Mouse (Mus musculus) MEL (cell line): ENCODE data around the gene Akap5.
A peak's percentile ranks its signal among the peaks of the same experiment; 100 is the strongest.

Source experiments
- CHD2 ChIP-seq: IDR thresholded peaks from 2 replicates; pipeline ENCODE4 v1.6.1; 2011; ENCODE audit warnings: low read length, improper control_type of control experiment
- CTCF ChIP-seq, 3 experiments: IDR thresholded peaks in 2 of 3; conservative IDR thresholded peaks in 1 of 3; 2 replicates each; pipeline ENCODE4 v1.5.1; 2011 to 2012; ENCODE audit warnings: low read length in 3 of 3, low read depth in 2 of 3, mild to moderate bottlenecking in 2 of 3, improper control_type of control experiment in 1 of 3, inconsistent platforms in 1 of 3, mixed read lengths in 1 of 3, moderate library complexity in 1 of 3; ENCODE audit not compliant: control insufficient read depth in 1 of 3, insufficient read depth in 1 of 3, poor library complexity in 1 of 3, severe bottlenecking in 1 of 3
- ETS1 ChIP-seq: IDR thresholded peaks from 2 replicates; pipeline ENCODE4 v1.6.1; 2012; ENCODE audit warnings: low read depth, mild to moderate bottlenecking, inconsistent platforms, low read length, improper control_type of control experiment, moderate library complexity
- GATA1 ChIP-seq: IDR thresholded peaks from 2 replicates; pipeline ENCODE4 v1.6.1; 2011; ENCODE audit warnings: low read depth, low read length, improper control_type of control experiment
- MAX ChIP-seq: IDR thresholded peaks from 2 replicates; pipeline ENCODE4 v1.6.1; 2011; ENCODE audit warnings: low read length, improper control_type of control experiment
- MEF2A ChIP-seq: IDR thresholded peaks from 2 replicates; pipeline ENCODE4 v1.6.1; 2014; ENCODE audit warnings: low read depth, mild to moderate bottlenecking, inconsistent platforms, low read length, improper control_type of control experiment; ENCODE audit not compliant: poor library complexity, insufficient replicate concordance, severe bottlenecking; ENCODE audit errors: extremely low read depth
- MYC ChIP-seq: IDR thresholded peaks from 2 replicates; pipeline ENCODE4 v1.6.1; 2011; ENCODE audit warnings: low read depth, mild to moderate bottlenecking, low read length, improper control_type of control experiment, moderate library complexity
- POLR2A ChIP-seq, 2 experiments: IDR thresholded peaks; 2 replicates each; pipeline ENCODE4 v1.6.1; 2011 to 2012; ENCODE audit warnings: low read length in 2 of 2, mild to moderate bottlenecking in 2 of 2, control low read depth in 1 of 2, improper control_type of control experiment in 1 of 2, low read depth in 1 of 2, moderate library complexity in 1 of 2; ENCODE audit not compliant: control insufficient read depth in 1 of 2, insufficient read depth in 1 of 2, poor library complexity in 1 of 2
- POLR2AphosphoS2 ChIP-seq: IDR thresholded peaks from 2 replicates; pipeline ENCODE4 v1.6.1; 2011; ENCODE audit warnings: low read length, improper control_type of control experiment
- RCOR1 ChIP-seq: IDR thresholded peaks from 2 replicates; pipeline ENCODE4 v1.6.1; 2012; ENCODE audit warnings: low read depth, mild to moderate bottlenecking, inconsistent platforms, low read length, improper control_type of control experiment
- SMC3 ChIP-seq: IDR thresholded peaks from 2 replicates; pipeline ENCODE4 v1.6.1; 2011; ENCODE audit warnings: low read depth, low read length, improper control_type of control experiment
- ZMIZ1 ChIP-seq: IDR thresholded peaks from 2 replicates; pipeline ENCODE4 v1.6.1; 2012; ENCODE audit warnings: low read depth, mild to moderate bottlenecking, inconsistent platforms, low read length, improper control_type of control experiment, moderate library complexity
- ZNF384 ChIP-seq: IDR thresholded peaks from 2 replicates; pipeline ENCODE4 v1.6.1; 2012; ENCODE audit warnings: low read depth, mild to moderate bottlenecking, inconsistent platforms, low read length, improper control_type of control experiment

GRCm38 (mm10) chr12:76310007-76310406 is 14.7 kb upstream of the Akap5 start:
- TF ChIP-seq SMC3 (no peak), CHD2 (no peak), CTCF (IDR thresholded peaks at IDR 0.05 in 2 of 3, conservative IDR thresholded peaks at IDR 0.05 in 1 of 3; ENCODE audit: control insufficient read depth in 1 of 3, insufficient read depth in 1 of 3, low read depth in 2 of 3, low read length in 3 of 3, poor library complexity in 1 of 3, severe bottlenecking in 1 of 3) (no peak), POLR2A (IDR thresholded peaks at IDR 0.05; ENCODE audit: control insufficient read depth in 1 of 2, insufficient read depth in 1 of 2, low read depth in 1 of 2, low read length in 2 of 2, poor library complexity in 1 of 2) (no peak), ETS1 (no peak), RCOR1 (no peak), MAX (no peak), ZNF384 (no peak), MEF2A (no peak), ZMIZ1 (no peak), POLR2AphosphoS2 (no peak), GATA1 (peak; percentile 32; the same call in 1 of the 2 replicates), MYC (no peak)
